Mouse (Mus musculus) hindbrain, embryonic 10.5 days (tissue): ENCODE measurements around the gene Atp6v1g3. TPM values are rescaled to one million over a fixed set of nuclear protein-coding genes. Genes with fewer than 3 reads are reported as not detected.

Source experiments
- DNase-seq: peaks from one replicate; pipeline ENCODE4 v3.0.0-alpha.2; 2017; ENCODE audit warnings: low spot score
- H3K27ac ChIP-seq: fragments of 300-500 bp; sonication (generic); 2 replicates; pipeline ENCODE4 v1.5.1; 2016; ENCODE audit warnings: mild to moderate bottlenecking, moderate library complexity
- H3K27me3 ChIP-seq: fragments of 300-500 bp; sonication (generic); 2 replicates; pipeline ENCODE4 v1.6.1; 2016; ENCODE audit warnings: mild to moderate bottlenecking; ENCODE audit not compliant: poor library complexity, insufficient read depth, severe bottlenecking
- H3K36me3 ChIP-seq: fragments of 300-500 bp; sonication (generic); 2 replicates; pipeline ENCODE4 v1.6.1; 2016; ENCODE audit warnings: mild to moderate bottlenecking, moderate library complexity
- H3K4me1 ChIP-seq: fragments of 300-500 bp; sonication (generic); replicated peaks from 2 replicates; pipeline ENCODE4 v1.6.1; 2016; ENCODE audit warnings: mild to moderate bottlenecking
- H3K4me3 ChIP-seq: fragments of 300-500 bp; sonication (generic); 2 replicates; pipeline ENCODE4 v1.5.1; 2016; ENCODE audit warnings: mild to moderate bottlenecking, moderate library complexity
- H3K9me3 ChIP-seq: fragments of 300-500 bp; sonication (generic); 2 replicates; pipeline ENCODE4 v1.6.1; 2016; ENCODE audit warnings: mild to moderate bottlenecking, moderate library complexity
- WGBS: fragments of 180-500 bp; shearing (Covaris S2); methylation state at CpG from one replicate; pipeline ENCODE4 v1.1.7; 2016; 5-methylcytosine and 5-hydroxymethylcytosine counted together
- polyA plus RNA-seq: library from polyadenylated mRNA; unstranded; fragments of >200 nt; fragmentation: Nextera tagmentation; extraction: Ambion mirVana; gene quantifications from 2 replicates; pipeline ENCODE4 v1.2.1, GENCODE M21; 2016

Atp6v1g3 gene
- polyA plus RNA-seq, 1 experiment from 2014 or later = not detected

DNA sequence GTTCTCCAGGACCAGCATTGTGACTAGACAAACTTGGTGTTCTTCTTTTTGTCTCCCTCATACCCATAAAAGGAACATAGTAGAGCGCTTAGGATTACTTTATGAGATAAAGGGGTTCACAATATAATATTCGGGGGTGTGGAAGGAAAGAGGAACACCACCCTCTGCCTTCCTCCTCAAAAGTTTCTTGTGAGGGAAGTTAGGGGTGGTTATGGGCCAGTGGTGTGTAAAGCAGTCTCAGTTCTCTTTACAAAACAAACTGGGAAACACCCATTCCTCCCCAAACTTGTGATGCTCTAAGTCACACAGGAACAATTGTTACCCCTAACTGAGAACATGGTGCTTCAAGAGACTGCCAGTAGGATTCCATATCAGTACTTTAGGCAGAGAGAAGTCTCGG, 12.0 kb upstream of the Atp6v1g3 start:
- H3K4me3 ChIP-seq = no peak overlapping the region
- no peaks in the 10 kb centered on the region for H3K4me1 ChIP-seq
- H3K27ac ChIP-seq = no peak overlapping the region
- H3K27me3 ChIP-seq = no peaks in the 10 kb centered on the region
- 91% methylated on average over 3 of the region's 3 CpGs for WGBS
- H3K36me3 ChIP-seq = no peaks in the 10 kb centered on the region
- no peaks in the 10 kb centered on the region for H3K9me3 ChIP-seq
- no peak for DNase-seq

GRCm38 (mm10) chr1:138262408-138262807, 11.1 kb upstream of the Atp6v1g3 start:
- Histone ChIP-seq H3K36me3 (no peaks in the 10 kb centered on the region), H3K4me3 (no peak overlapping the region), H3K9me3 (no peaks in the 10 kb centered on the region), H3K27ac (no peak overlapping the region), H3K27me3 (no peaks in the 10 kb centered on the region), H3K4me1 (no peaks in the 10 kb centered on the region)
- no peak for DNase-seq

DNA sequence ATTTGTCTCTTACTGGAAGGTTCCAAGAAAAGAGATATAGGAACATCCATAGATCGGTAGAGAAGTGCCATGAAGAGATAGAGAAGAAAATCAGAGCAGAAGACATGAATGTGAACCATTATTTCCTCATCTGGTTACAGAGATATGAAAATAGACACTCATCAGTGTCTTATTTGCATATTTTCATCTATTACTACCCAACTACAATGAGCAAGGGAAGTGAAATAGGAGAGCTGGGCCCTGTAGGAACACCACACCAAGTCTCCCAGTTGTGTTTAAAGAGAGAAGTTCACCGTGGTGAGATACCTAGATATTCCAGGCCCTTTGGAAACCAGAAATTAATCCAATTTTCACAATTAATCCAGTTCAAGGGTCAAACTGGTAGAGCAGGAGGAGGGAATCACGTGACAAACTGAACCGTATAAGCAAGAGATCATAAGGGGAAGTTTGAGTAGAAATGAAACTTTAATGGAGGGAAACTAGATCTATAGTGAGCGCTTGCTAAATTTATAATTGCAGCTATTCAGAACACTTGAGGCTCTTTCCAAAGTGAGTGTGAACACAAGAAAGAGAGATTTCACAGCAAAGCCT, 6.0 kb upstream of the Atp6v1g3 start:
- no peaks in the 10 kb centered on the region for H3K27me3 ChIP-seq
- no peak overlapping the region for H3K4me3 ChIP-seq
- no peaks in the 10 kb centered on the region for H3K9me3 ChIP-seq
- 88% methylated on average over 5 of the region's 5 CpGs for WGBS
- no peaks in the 10 kb centered on the region for H3K36me3 ChIP-seq
- DNase-seq = no peak
- no peaks in the 10 kb centered on the region for H3K4me1 ChIP-seq
- no peak overlapping the region for H3K27ac ChIP-seq

GRCm38 (mm10) chr1:138274930-138275329, 1.4 kb downstream of the Atp6v1g3 start:
- H3K4me1 ChIP-seq = no peaks in the 10 kb centered on the region
- H3K27ac ChIP-seq = no peak overlapping the region
- no peaks in the 10 kb centered on the region for H3K36me3 ChIP-seq
- no peaks in the 10 kb centered on the region for H3K27me3 ChIP-seq
- no peak overlapping the region for H3K4me3 ChIP-seq
- 86% methylated on average over 3 of the region's 3 CpGs for WGBS
- H3K9me3 ChIP-seq = no peaks in the 10 kb centered on the region
- no peak for DNase-seq

- DNase-seq = no peak
- Histone ChIP-seq H3K27ac (no peak overlapping the region), H3K36me3 (no peaks in the 10 kb centered on the region), H3K27me3 (no peaks in the 10 kb centered on the region), H3K4me1 (no peaks in the 10 kb centered on the region), H3K9me3 (no peaks in the 10 kb centered on the region), H3K4me3 (no peak overlapping the region)
- 61% methylated on average over 5 of the region's 5 CpGs for WGBS
Observed at GRCm38 (mm10) chr1:138275859-138276258, 2.3 kb downstream of the Atp6v1g3 start.

- Histone ChIP-seq H3K9me3 (no peaks in the 10 kb centered on the region), H3K27me3 (no peaks in the 10 kb centered on the region), H3K4me1 (no peaks in the 10 kb centered on the region), H3K36me3 (no peaks in the 10 kb centered on the region), H3K4me3 (no peak overlapping the region), H3K27ac (no peak overlapping the region)
- 53% methylated on average over 6 of the region's 6 CpGs for WGBS
- no peak for DNase-seq
Observed at GRCm38 (mm10) chr1:138281139-138281538, 7.6 kb downstream of the Atp6v1g3 start.

GRCm38 (mm10) chr1:138282413-138283141, 9.0 kb downstream of the Atp6v1g3 start:
- Histone ChIP-seq H3K4me1 (no peaks in the 10 kb centered on the region), H3K36me3 (no peaks in the 10 kb centered on the region), H3K4me3 (no peak overlapping the region), H3K27me3 (no peaks in the 10 kb centered on the region), H3K9me3 (no peaks in the 10 kb centered on the region), H3K27ac (no peak overlapping the region)
- DNase-seq = no peak
- WGBS = 88% methylated on average over 3 of the region's 3 CpGs

- 91% methylated on average over 4 of the region's 4 CpGs for WGBS
- H3K27ac ChIP-seq = no peak overlapping the region
- DNase-seq = no peak
- H3K36me3 ChIP-seq = no peaks in the 10 kb centered on the region
- no peaks in the 10 kb centered on the region for H3K27me3 ChIP-seq
- H3K4me3 ChIP-seq = no peak overlapping the region
- no peaks in the 10 kb centered on the region for H3K9me3 ChIP-seq
- no peaks in the 10 kb centered on the region for H3K4me1 ChIP-seq
Observed at GRCm38 (mm10) chr1:138287665-138288064, 14.1 kb downstream of the Atp6v1g3 start.

GRCm38 (mm10) chr1:138288721-138289120, 15.2 kb downstream of the Atp6v1g3 start:
- Histone ChIP-seq H3K9me3 (no peaks in the 10 kb centered on the region), H3K4me1 (no peaks in the 10 kb centered on the region), H3K36me3 (no peaks in the 10 kb centered on the region), H3K27me3 (no peaks in the 10 kb centered on the region), H3K27ac (no peak overlapping the region), H3K4me3 (no peak overlapping the region)
- 77% methylated on average over 1 of the region's 1 CpGs for WGBS
- DNase-seq = no peak

DNA sequence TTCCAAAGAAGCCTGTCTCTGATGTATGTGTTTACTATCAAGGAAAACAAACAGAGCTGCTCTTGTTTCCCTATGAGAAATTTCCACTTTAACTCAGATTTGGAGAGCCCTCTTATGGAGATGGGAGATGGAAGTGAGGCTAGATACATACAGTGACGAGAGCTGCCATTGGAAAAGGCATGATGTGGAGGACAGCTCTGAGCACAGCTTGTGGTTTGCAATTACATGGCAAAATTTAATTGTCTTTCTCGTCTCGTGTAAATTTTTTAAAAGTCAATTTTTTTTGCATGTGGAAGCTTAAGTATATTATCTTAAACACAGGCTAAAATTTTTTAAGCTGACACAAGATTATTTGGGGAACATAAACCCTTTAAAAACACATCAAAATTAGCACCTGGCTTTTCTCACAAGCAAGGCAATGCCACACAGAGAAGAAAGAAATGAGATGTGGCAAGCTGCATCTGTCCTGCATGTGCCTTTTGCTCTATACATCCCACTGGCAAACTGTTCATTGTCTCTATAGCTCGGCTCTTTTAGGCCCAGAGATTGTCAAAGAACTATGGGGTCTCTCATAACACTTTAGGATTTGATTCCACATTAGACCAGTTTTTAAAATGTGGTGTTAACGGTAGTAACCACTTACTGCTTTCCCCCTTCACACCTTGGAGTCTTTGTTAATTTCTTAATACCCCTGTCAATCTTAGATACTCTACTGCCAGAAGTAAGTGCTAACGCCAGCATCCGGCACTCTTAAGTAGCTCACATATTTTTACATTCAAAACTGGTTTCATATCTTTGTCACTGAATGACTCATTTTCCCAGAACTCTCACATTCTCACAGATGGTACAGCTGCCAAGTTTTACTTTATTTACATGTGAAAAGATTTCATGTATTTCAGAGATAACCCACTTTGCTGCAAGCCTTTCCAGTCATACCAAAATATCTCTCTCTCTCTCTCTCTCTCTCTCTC, 16.2 kb downstream of the Atp6v1g3 start:
- no peak for DNase-seq
- no peaks in the 10 kb centered on the region for H3K27me3 ChIP-seq
- H3K27ac ChIP-seq = no peak overlapping the region
- 82% methylated on average over 7 of the region's 7 CpGs for WGBS
- H3K36me3 ChIP-seq = no peaks in the 10 kb centered on the region
- H3K4me3 ChIP-seq = no peak overlapping the region
- H3K9me3 ChIP-seq = no peaks in the 10 kb centered on the region
- H3K4me1 ChIP-seq = no peaks in the 10 kb centered on the region

- H3K27me3 ChIP-seq = no peaks in the 10 kb centered on the region
- no peaks in the 10 kb centered on the region for H3K4me1 ChIP-seq
- 88% methylated on average over 5 of the region's 5 CpGs for WGBS
- H3K27ac ChIP-seq = no peak overlapping the region
- no peaks in the 10 kb centered on the region for H3K36me3 ChIP-seq
- no peak for DNase-seq
- H3K4me3 ChIP-seq = no peak overlapping the region
- H3K9me3 ChIP-seq = no peaks in the 10 kb centered on the region
Observed at GRCm38 (mm10) chr1:138291463-138291862, 17.9 kb downstream of the Atp6v1g3 start.

DNA sequence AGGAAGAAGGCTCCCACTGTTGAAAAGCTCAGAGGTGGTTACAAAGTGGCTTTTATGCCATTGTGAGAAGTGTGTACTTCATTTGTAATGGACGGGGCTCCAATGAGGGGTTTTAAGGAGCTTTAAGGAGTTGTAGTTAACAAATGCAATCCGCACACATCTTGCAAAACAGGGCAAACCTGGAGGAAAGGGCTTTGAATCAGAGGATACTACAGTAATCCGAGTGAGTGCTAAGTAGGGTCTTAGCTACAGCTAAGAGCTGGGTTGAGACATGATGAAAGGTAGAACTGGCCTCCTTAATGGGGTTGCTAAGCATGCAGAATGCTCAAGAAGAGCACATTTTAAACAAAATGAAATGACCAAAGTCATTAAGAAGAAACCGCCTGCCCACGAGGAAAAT, 20.9 kb downstream of the Atp6v1g3 start:
- 86% methylated on average over 5 of the region's 5 CpGs for WGBS
- Histone ChIP-seq H3K4me3 (no peak overlapping the region), H3K27me3 (no peaks in the 10 kb centered on the region), H3K9me3 (no peaks in the 10 kb centered on the region), H3K27ac (no peak overlapping the region), H3K36me3 (no peaks in the 10 kb centered on the region), H3K4me1 (no peaks in the 10 kb centered on the region)
- no peak for DNase-seq

DNA sequence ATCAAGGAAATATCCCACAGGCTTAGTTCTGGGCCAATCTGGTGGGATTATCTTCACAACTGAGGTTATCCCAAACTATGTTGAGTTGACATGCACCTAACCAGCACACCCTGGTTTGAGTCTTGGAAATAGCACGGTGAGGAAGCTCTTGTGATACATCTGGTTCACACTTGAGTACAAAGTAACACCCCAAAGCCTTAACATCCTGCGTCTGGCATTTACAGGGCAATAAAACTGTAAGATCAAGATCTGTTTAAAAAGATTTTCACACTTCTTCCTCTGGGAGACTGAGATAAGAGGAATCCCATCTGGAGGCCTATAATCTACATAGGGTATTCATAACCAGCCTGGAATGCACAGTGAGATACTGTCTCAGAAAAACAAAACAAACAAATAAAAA, 24.6 kb downstream of the Atp6v1g3 start:
- WGBS = 85% methylated on average over 2 of the region's 2 CpGs

More for the DNA sequence above, 24.6 kb downstream of the Atp6v1g3 start:
- Histone ChIP-seq H3K4me3 (no peak overlapping the region), H3K4me1 (no peaks in the 10 kb centered on the region), H3K9me3 (no peaks in the 10 kb centered on the region), H3K27me3 (no peaks in the 10 kb centered on the region), H3K27ac (no peak overlapping the region), H3K36me3 (no peaks in the 10 kb centered on the region)
- no peak for DNase-seq
